Mouse (Mus musculus) right cerebral cortex, postnatal 25 days (tissue): ENCODE results near the gene 1700021F07Rik.

ENCODE experiments used
- DNase-seq: peaks from one replicate; pipeline ENCODE4 v3.0.0; 2022

The 1700021F07Rik gene

DNA sequence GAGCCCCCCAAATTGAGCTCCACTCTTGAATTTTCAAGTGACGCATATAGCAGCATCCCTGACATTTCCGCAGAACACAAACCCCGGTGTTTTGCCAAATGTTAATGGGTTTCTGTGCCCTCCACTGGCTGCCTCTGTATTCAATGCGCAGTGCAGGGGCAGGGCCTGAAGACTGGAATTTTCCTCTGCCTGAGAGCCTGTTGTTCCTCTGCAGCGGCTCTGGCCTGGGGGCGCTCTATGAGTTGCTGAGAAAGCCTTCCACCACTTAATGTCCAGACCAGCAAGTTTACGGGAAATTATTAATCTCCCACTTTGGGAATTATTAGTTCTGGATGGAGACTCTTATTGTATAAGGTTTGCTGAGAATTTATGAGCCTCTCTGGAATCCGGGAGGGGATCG, 41.8 kb downstream of the 1700021F07Rik start:
- no peak for DNase-seq
